Mouse (Mus musculus): ENCODE results near the gene Il2. TPM values are rescaled to one million over a fixed set of nuclear protein-coding genes. Genes with fewer than 3 reads are reported as not detected.

Gene Il2
- polyA plus RNA-seq, 1 experiment: not detected

DNA sequence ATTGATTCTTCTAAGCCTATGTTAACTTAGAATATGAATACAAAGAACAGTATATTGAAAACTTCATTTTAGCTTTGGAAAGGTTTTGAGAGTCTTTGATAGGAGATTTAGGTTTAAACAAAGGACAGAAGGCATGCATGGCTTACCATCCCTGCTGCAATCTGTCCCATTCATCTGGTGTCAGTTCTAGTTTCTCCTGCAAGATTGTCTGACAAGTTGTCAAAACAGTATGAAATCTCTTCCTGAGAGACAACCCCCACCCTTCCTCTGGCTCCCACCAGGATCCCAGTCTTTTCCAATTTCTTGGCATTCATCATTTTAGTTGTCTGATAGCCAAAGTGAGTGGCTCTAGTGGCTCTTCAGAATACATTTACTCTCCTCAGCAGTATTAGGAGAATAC lies 35.0 kb downstream of the Il2 start:
- H3K4me1 ChIP-seq: no peaks in the 10 kb centered on the region
- H3K9me3 ChIP-seq: no peaks in the 10 kb centered on the region
- no peak for TF ChIP-seq GATA1 (IDR thresholded peaks at IDR 0.05; ENCODE audit: borderline replicate concordance, low read length)
- TF ChIP-seq FLI1 (IDR thresholded peaks at IDR 0.05; ENCODE audit: low read length): no peak
- no peak overlapping the region for H3K4me3 ChIP-seq (replicated peaks)
- no peaks in the 10 kb centered on the region for H3K36me3 ChIP-seq (replicated peaks; ENCODE audit: low read length)
- no peaks in the 10 kb centered on the region for H3K27me3 ChIP-seq (replicated peaks)

DNA sequence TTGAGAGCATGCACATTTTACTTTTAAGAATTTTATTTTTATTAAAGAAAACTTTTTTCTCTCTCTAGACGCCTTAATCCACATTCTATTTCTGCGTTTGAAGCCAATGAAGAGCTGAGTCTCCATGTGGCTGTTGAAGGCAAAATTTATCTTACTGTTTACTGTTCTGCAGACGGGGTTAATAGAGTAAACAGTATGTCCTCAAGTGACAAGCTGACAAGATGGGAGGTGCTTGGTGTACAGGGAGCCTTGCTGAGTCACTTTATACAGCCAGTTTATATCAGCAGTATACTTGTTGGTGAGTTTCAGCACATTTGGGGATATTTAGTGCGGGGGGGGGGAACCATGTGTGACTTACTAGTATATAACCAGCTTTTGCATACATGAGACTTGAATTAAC lies 40.9 kb downstream of the Il2 start:
- peaks cover 8% of the 10 kb centered on the region for H3K4me1 ChIP-seq

DNA sequence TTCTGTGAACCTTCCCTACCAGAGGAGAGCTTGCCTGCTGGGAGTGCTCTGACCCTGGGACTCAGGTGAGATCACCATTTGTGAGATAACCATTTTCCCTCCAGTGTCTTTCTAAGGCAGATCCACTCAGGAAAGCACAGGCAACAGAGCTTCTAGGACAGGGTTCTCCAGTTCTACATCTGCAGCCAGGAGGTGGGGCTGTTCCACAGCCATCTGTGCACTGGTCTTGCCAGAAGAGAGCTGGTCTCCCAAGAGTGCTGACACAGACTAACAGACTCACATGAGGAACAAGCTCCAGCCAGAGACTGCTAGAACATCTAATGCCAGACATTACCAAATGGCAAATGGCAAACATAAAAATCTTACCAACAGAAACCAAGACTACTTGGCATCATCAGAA lies 52.5 kb downstream of the Il2 start:
- H3K36me3 ChIP-seq (replicated peaks; ENCODE audit: low read length): peaks cover 3% of the 10 kb centered on the region
- H3K4me3 ChIP-seq (replicated peaks): no peak overlapping the region
- TF ChIP-seq GATA1 (IDR thresholded peaks at IDR 0.05; ENCODE audit: borderline replicate concordance, low read length) (no peak), FLI1 (IDR thresholded peaks at IDR 0.05; ENCODE audit: low read length) (no peak)
- no peaks in the 10 kb centered on the region for H3K27me3 ChIP-seq (replicated peaks)
- H3K4me1 ChIP-seq: no peaks in the 10 kb centered on the region
- H3K9me3 ChIP-seq: peaks cover 9% of the 10 kb centered on the region

More for the DNA sequence above, 40.9 kb downstream of the Il2 start:
- H3K36me3 ChIP-seq (replicated peaks; ENCODE audit: low read length): no peaks in the 10 kb centered on the region
- H3K4me3 ChIP-seq (replicated peaks): no peak overlapping the region
- no peaks in the 10 kb centered on the region for H3K9me3 ChIP-seq
- TF ChIP-seq FLI1 (IDR thresholded peaks at IDR 0.05; ENCODE audit: low read length) (no peak), GATA1 (IDR thresholded peaks at IDR 0.05; ENCODE audit: borderline replicate concordance, low read length) (no peak)
- no peaks in the 10 kb centered on the region for H3K27me3 ChIP-seq (replicated peaks)

Other genes with a start within 250 kb of the Il2 start
- gene Adad1, start 62.4 kb downstream of the Il2 start, polyA plus RNA-seq (2012; ENCODE audit: insufficient read depth, low replicate concordance): not detected in 2 replicates
- not detected in 2 replicates for gene Il21, start 106.7 kb upstream of the Il2 start, polyA plus RNA-seq (2012; ENCODE audit: insufficient read depth, low replicate concordance)
- gene Bbs12, start 186.6 kb upstream of the Il2 start, polyA plus RNA-seq (2012; ENCODE audit: insufficient read depth, low replicate concordance): not detected in 2 replicates
- gene Cetn4, start 186.7 kb upstream of the Il2 start, polyA plus RNA-seq (2012; ENCODE audit: insufficient read depth, low replicate concordance): 7.8 TPM in 1 of 2 replicates, not detected in the other
- not detected in 2 replicates for gene Fgf2, start 222.4 kb upstream of the Il2 start, polyA plus RNA-seq (2012; ENCODE audit: insufficient read depth, low replicate concordance)

Measured in megakaryocyte, embryonic 14.5 days (primary cell).